Mouse (Mus musculus) layer of hippocampus, postnatal 25 days (tissue): Measurements from ENCODE around the gene Mical3. TPM values are rescaled to one million over a fixed set of nuclear protein-coding genes. Genes with fewer than 3 reads are reported as not detected.

Experiments
- DNase-seq, 2 experiments: peaks; one replicate each; pipeline ENCODE4 v3.0.0; 2022; ENCODE audit warnings: mixed read lengths in 2 of 2, low spot score in 1 of 2; ENCODE audit errors: extremely low spot score in 1 of 2
- total RNA-seq, 2 experiments: library from RNA; stranded (reverse); gene quantifications; 2 replicates each; pipeline ENCODE4 v1.2.3; 2021

Mical3 gene
- total RNA-seq, 2 experiments from 2014 or later: 75.0 to 88.0 TPM

DNA sequence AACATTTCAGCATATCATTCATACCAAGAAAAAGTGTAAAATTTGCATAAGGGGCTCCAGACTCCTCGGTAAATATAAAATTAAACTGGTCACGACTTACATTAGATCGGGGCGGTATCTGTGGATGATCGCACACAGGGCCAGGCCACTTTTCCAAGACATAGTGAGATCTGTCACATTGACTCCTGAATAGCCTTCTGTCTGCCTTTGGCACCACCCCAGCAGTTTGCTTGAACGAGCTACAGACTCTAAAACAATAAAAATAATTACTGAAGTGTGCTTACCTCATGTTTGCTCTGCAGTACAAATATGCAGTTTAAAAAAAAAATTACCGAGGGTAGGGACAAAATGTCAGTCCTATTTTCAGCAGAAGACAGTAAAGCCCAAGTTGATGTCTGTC is 103.9 kb downstream of the Mical3 start:
- DNase-seq: no peak

DNA sequence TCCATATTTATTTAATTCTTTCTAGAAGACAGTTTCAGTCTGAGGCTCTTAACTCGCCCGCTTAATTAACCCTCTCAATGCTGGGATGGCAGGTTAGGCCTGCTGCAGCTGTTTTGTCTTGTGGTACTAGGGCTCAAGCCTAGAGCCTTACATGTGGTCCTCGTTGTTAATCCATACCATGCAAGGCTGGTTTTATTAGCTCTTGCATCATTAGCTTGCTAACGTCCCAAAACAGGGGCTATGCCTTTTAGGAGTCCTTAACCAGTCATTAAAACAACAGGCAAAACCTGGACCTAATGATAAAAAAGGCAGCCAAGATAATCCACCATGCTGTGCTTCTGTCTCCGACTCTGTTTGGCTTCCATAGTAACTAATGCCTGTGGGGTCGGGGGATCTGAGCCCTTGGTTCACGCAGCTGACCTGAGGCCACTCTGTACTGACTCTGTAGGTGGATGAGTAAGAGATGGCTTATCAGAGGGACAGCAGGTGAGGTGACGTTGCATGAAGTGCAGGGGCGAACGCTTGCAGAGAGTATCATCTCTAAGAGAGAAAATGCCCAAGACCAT is 104.7 kb downstream of the Mical3 start:
- DNase-seq: no peak

DNA sequence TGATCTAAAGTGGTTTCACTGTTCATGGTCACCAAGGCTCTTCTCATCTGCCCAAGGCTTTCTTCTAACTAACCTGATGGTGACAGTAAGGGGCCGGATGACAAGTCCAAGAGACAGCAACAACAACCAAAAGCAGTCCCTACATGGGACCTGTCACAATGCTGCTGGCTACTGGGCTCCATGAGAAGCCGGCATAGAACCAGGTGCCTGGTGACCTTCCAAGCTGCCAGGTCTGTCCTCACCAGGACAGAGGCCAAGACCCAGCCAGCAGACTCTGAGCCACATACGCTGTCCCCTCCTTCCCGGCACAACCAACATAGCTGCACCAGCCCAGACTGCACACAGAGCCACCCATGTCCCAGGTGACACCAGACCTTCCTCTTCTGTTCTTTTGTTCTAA is 112.7 kb downstream of the Mical3 start:
- DNase-seq: no peak

DNA sequence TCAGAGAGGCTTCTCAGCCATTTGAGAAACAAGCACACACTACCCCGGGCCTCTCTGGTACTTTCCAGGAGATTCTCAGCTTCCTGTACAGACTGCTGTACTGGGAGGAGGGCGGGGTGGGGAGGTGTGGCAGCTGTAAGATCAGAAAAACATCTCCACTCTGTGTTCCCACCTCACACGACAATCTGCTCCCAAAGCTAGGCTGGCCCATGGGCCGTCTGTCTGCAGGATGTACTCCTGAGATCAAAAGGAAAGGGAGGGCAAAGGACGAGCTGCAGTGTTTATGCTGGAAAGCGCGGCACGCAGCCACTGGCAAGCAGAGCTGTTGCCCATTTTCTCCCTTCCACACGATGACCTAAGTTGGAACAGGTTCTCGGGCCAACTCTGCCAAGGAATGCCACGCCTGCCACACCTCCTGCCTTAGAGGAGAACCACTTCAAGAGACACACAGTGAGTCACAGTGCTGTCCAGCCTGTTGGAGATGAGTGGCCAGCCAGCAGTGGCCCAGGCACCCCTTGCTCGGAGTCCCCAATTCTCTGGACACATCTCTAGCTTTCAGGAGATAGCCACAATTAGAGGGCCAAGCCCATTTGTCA is 113.3 kb downstream of the Mical3 start:
- DNase-seq: no peak

DNA sequence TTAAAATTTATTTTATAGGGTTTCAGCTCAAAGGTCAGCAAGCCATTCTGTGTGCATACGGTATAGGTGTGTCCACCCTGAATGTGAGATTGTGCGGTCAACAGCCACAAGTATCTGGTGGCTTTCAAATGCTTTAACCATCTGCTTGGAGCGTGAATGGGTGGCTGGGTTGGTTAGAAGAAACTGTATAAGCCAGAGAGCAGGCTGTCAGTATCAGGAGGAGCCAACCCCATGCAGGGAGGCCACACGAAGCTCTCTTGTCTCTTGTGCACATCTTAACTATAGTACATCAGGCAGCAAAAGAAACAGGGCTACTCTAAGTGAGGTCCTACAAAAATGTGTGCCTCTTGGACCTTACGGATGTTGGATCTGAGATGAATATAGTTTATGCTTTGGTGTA is 114.7 kb downstream of the Mical3 start:
- no peak for DNase-seq

DNA sequence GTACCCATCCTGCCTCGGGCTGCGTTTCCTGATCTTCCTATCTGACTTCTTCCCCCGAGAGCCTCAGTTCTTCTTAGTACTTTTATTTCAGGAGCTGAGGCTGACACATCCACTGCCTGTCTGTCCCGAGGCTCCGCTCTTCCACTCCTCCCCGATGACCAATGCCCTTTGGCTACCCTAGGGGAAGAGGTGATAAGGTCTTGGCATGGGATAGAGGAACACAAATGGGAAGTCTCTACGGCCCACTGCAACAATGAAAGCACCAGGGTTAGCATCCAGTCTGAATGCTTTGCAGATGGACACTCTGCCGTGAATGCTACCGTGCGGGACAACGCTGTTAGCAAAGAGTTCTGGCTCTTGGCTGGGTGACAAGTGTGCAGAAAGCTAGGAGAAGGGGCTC is 116.5 kb downstream of the Mical3 start:
- DNase-seq: no peak

DNA sequence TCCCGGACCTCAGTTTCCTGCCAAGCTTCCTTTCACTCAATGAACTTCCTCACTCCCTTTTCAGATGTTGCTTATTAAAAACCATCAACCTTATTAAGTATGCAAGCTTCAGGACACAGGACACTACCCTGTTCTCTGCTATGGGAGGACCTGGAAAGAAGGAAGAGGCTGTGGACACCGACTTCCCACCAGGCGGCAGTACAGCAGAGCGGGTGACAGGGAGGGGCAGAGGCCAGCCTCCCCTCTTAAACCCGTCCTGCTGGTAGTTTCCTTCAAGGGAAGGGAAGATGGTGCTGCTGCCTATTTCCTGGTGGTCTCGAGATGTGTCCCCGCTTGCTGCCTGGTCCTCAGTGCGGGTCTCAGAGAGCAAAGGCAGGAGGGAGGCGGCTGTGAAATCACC is 117.0 kb downstream of the Mical3 start:
- peak in 1 of 2 experiments; percentile 30 for DNase-seq

DNA sequence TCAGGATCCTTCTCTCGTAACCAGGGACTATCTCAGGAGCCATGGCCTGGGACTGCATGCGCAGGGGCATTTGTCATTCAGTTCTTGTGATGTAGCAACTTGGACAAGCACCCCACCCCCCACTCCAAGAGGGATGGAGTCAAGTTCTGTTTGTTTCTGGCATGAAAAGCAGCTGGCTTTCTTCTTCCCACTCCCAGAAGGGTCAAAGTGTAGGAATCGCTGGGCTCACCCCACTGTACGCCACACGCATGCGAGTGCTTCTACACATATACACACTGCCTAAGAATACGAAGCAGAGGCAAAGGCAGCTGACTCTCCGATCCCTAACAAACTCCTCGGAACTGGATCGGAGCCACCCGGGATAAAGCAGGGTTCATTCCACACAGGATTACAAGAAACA is 119.1 kb downstream of the Mical3 start:
- DNase-seq: no peak

DNA sequence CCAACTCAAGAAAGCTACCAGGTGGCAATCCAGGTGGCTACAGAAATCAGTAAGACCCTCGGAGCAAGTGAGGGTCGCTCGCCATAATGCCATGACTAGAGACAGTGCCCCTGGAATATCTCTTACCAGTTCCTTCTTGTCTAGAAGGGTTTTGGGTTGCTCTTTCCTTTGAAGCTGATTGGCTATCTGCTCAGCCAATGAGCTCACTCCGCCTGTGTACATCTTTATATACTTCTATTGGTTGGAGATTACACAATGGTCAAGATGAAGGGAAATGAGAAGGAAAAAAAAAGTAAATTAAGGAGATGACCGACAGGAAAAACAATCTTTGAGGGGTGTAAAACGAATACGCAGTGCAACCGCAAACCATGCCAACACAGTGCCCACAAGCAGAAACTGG is 121.1 kb downstream of the Mical3 start:
- no peak for DNase-seq

DNA sequence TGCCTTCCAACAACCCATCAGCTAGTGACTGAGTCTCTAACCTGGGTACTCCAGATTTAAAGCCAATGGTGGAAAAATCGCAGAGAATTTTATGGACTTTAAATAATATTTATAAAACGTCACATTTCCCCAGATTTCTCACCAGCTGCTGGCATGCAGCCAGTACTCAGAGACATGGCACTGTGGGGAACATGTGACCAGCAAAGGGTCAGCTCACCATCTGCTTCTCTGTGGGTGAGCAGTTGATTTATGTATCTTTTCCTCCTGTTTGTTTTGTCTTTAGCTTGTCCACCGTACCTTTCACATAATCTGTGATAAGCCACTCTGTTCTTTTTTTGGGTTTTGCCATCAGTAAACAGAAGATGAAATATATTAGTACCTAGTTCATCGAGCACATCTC is 125.8 kb downstream of the Mical3 start:
- no peak for DNase-seq

DNA sequence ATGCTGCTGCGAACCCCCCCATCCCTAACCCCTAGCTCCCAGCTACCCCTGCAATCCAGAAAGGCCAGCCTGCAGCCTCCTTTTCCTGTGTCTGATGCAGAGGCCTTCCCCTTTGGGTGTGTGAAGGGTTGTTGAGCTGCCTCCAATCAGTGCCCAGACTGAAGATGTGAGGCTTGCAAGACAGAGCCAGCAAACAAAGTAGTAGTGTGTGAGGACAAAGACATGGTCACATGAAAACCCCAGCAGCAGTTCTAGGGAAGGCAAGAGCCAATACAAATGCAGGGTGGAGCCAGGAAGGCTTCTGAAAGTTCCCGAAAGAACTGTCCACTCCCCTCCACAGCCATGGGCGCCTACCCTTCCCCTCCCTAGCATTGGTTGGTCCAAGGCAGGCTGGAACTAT is 127.8 kb downstream of the Mical3 start:
- no peak for DNase-seq

DNA sequence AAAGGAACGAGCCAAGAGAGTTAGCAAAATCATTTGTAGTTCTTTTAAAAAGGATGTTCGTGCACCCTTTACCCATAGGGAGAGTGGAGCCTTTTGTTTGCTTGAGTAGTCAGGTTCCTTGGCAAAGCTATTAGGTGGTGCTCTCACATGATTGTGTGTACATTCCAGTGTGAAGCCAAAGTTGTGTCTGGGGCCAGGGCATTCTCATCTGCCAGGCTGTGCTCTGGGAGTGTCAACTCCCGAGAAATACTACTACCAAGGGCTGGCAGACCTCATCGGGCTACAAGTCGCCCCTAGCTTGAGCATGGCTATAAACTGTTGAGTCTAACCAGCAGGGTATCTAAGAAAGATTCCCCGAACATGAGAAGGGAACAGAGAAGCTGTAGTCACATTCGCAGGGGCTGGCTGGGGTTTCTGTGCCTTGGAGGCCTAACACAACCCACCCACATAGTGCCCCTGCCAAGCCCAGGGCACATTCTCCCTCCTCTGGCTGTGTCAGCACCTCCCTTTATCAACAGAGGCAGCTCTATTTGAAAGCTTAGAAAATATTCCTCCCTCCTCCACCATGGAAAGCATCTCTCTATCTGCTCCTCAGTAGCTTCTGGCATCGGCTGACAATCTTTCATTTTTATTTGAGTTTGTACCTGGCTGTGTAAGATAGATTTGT is 130.8 kb downstream of the Mical3 start:
- no peak for DNase-seq

DNA sequence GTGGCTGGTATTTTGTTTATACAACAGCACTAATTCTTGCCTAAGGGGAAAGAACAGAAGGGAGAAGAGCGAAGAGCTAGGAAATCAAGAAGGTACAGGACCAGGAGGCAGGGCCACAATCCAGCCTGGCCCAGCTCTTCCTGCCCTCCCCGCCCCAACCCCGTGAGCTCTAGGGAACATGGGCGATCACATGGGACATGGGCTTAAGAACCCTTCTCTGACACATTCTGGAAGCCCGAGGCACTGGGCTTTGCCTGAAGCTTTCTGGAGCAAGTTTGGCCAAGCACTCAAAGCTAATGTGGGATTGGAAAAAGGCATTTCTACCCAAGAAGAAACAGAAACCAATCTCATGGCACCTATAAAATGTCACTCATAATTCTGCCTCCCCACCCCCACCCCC is 131.7 kb downstream of the Mical3 start:
- DNase-seq: no peak

DNA sequence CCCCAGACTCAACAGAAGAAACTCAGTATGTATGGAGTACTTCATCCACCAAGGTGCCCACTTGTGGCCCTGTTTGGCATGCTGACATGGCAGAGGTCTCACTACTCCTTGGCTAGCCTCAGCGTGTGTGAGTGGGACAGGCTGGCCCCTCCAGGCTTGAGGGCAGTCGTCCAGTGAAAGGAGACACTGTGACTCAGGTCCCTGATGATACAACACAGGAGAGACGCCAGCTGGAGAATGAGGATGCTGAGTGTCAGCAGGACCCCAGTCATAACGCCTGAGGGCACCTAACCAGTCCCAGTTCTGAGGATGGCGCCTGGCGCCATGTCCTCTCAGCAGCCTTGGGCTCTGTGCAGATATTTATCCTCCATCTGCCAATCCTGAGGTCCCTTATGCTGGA is 134.2 kb downstream of the Mical3 start:
- DNase-seq: no peak

DNA sequence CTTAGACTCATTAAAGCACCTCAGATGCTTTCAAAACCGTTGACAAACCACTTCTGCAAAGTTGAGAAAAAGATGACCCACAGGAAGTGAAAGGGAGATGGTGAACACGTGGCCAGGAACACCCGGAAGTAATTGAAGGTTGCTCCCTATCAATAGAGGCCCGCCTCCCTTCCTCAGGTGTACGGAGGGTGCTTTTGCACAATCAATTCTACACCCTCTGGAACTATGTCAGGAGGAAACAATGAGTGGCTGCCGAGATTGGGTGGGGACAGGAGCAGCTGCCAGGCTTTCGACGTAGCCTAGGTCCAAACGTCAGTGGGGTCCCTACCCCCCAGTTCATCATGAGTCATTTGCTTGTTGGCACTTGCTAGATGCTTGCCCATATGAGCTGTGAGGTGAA is 135.3 kb downstream of the Mical3 start:
- DNase-seq: no peak

DNA sequence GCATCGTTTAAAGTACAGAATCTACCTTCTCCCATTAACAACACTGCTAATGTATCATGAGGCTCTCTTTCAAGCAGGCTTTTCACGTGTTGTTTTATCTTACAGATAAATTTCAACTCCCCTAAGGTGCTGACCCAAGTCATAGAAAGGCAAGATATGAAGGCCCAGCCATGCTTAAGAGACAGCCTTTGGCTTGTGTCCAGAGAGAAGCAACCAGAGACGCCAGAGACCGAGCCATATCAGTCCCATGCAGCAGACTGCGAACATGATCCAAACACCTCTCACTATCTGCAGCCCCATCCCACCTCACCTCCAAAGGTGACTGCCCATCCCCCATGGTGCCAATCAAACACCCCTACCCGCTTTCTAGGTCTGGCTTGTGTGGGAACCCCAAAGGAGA is 138.9 kb downstream of the Mical3 start:
- no peak for DNase-seq

DNA sequence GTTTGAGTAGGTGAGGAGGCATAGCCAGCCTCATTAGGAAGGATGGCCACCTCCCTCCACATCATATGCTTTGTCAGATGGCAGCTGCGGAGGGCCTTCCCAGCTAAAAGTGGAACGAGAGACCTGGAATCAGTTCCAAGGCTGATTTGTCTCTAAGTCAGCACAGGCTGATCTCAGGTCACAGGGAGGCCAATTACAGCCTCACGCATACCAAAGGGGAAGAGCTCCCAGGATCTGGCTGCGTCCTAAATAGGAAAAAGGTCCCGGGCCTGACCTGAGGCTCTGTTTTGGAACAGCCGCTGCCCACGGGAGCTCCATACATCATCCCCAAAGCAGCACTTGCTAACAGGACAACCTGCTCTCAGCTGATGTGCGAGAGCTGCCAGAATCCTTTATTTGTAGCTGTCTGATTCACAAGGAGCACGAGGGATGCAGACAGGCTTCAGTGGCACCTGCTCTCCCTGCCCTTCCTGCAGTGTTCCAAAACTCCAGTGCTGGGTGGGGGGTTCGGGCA is 143.2 kb downstream of the Mical3 start:
- DNase-seq: no peak

DNA sequence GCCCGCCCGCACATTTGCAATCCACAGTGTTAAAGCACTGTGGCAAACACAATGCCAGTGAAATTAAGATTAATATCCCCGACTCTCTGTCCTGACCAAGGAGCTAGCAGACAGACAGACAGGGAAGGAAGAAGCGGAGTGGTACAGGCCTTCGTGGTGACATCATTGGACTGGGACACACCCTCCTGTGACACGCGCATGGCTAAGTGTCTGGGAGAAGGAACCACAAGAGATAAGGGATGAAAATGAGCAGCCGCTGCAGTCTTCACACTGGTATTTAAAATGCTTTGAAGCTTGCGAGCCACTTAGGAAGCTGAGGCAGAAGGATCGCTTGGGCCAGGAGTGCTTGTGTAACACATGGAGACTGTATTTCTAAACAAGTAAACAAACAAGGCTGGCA is 143.6 kb downstream of the Mical3 start:
- DNase-seq: no peak

DNA sequence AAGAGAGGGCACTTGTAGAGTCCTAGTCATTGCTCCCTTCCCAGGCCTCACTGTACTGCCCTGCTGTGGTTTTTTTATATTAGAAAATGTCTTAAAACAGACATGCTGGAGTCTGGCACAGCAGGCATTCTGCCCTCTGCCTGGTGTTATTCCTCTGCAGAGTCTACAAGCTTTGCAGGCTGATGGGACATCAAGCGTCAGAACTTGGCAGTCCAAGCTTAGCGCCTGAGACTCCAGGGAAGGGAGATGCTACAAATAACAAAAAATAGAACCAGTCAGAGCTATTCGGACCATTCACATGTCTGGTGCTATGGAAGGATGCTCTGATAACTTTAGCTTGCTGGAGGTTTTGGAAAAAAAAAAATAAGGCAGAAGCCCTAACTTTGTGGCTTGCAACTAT is 144.6 kb downstream of the Mical3 start:
- DNase-seq: no peak

DNA sequence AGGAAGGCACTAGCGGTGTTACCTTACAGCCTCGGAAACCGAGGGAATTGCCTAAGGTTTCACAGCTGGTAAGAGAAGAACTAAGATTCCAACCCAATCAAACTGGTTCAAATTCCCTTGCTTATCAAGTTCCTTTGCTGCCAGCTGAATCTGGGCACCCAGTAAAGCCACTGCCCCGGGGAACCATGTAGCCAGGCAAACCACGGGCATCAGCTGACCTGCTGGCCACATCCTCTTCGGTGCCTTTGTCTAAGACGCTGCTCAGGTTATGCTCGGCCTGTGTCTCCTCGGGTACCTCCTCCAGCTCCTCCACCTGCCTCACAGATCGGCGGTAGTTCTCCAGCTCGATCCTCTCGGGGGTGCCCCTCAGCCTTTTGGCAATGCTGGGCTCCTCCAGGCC is 148.5 kb downstream of the Mical3 start:
- DNase-seq: no peak

DNA sequence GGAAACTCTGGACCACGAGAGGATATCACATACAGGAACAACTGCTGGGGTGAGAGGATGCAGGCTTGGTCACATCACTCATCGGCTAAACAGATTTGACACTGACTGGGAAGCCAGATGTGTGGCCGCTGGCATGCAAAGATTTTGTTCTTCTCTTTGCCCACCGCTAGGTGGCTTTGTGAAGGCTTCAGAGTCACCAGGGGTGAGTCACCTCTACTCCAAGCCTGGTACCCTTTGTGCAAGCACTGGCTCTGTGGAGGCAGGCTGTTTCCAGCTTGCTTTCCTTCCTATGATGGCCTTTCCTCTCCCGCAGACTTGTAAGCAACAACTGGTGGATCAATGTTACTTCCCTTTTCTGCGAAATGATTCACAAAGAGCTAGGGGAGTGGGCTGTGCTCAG is 149.3 kb downstream of the Mical3 start:
- no peak for DNase-seq

DNA sequence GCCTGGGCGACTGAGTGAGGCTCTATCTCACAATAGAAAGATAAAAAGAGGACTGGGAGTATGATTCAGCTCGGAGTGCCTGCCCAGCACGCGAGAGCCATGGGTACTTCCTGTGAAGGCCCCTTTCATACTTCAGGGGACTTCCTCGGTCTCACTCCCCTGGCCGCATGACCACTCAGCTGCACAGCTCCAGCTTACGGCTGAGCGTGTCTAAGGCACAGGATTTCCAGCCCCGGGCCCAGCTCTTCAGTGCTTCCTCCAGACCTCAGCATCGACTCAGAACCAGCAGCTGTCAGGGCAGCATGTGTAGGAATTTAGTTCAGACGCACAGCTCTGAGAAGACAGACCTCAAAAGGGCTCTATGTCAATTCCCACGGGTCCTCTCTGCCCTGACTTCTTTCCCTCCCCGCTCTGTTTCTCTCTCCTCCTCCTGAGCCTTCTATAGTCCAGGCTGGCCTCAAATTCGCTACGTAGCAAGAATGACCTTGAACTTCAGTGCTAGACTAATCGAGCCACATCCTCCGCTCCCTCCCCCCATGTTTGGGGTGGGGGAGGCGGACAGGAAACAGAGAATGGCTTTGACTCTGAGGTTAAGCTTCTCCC is 152.7 kb downstream of the Mical3 start:
- no peak for DNase-seq
